Mouse (Mus musculus): ENCODE data around the gene Adamts13. TPM values are rescaled to one million over a fixed set of nuclear protein-coding genes. Genes with fewer than 3 reads are reported as not detected.

Adamts13 gene
- total RNA-seq, 1 experiment = not detected

- Histone ChIP-seq H3K4me3 (ENCODE audit: insufficient read depth in 1 of 2, low read depth in 1 of 2, low read length in 2 of 2, poor library complexity in 1 of 2, severe bottlenecking in 1 of 2) (no peak overlapping the region), H3K4me1 (ENCODE audit: control insufficient read depth in 2 of 2, insufficient read depth in 2 of 2, low read length in 2 of 2, poor library complexity in 1 of 2) (no peaks in the 10 kb centered on the region)
These were observed 744 bp downstream of the Adamts13 start for GRCm38 (mm10) chr2:26973960-26974359.

DNA sequence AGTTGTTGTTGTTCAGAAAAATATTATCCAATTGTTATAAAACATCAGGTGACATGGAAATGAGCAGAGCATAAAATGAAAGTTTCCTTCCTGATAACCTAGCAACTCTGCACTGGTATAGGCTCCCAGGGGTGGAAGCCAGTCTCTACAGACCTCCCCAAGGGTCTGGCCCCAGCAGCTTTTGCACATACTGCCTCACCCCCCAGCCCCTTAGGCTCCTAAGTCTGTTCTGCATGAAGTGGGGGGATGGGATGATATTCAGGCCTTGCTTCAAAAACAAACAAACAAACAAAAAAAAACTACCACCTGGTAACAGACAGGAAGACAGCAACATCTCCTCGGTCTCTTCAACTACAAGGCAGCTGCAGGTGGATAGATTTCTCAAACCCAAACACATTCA lies 7.1 kb downstream of the Adamts13 start:
- Histone ChIP-seq H3K9me3 (ENCODE audit: control insufficient read depth, insufficient read depth, low read depth, low read length) (no peaks in the 10 kb centered on the region), H3K36me3 (ENCODE audit: control insufficient read depth, insufficient read depth, low read length, poor library complexity, severe bottlenecking) (no peaks in the 10 kb centered on the region), H3K9ac (ENCODE audit: insufficient read depth, low read depth, low read length, poor library complexity, severe bottlenecking) (no peak overlapping the region), H3K4me1 (ENCODE audit: control insufficient read depth in 2 of 2, insufficient read depth in 2 of 2, low read length in 2 of 2, poor library complexity in 1 of 2) (peaks cover 0 to 5% of the 10 kb centered on the region in 2 experiments; a peak in 1 of 4 replicates), H3K4me3 (ENCODE audit: insufficient read depth in 1 of 2, low read depth in 1 of 2, low read length in 2 of 2, poor library complexity in 1 of 2, severe bottlenecking in 1 of 2) (no peak overlapping the region), H3K27ac (ENCODE audit: insufficient read depth, low read depth, low read length, poor library complexity, severe bottlenecking) (no peak overlapping the region)
- in situ Hi-C loops (cut with MboI; ENCODE audit: low sequenced_read_pairs in 2 of 2, unreplicated experiment in 2 of 2) = no loop called here
- TF ChIP-seq MAFK (IDR thresholded peaks at IDR 0.05; ENCODE audit: insufficient read depth, low read depth, low read length) = no peak
- TF ChIP-seq ZNF384 (IDR thresholded peaks at IDR 0.05; ENCODE audit: low read depth, low read length) = no peak
- TF ChIP-seq ZC3H11A (IDR thresholded peaks at IDR 0.05; ENCODE audit: borderline replicate concordance, low read depth, low read length) = no peak
- TF ChIP-seq HCFC1 (IDR thresholded peaks at IDR 0.05; ENCODE audit: borderline replicate concordance, insufficient read depth, low read length) = no peak
- DNase-seq (ENCODE audit: low read depth, low spot score) = no peak

More at GRCm38 (mm10) chr2:26973960-26974359, 744 bp downstream of the Adamts13 start:
- H3K36me3 ChIP-seq (ENCODE audit: control insufficient read depth, insufficient read depth, low read length, poor library complexity, severe bottlenecking) = no peaks in the 10 kb centered on the region
- no peak overlapping the region for H3K27ac ChIP-seq (ENCODE audit: insufficient read depth, low read depth, low read length, poor library complexity, severe bottlenecking)
- no peak for DNase-seq (ENCODE audit: low read depth, low spot score)
- in situ Hi-C loops (cut with MboI; ENCODE audit: low sequenced_read_pairs in 2 of 2, unreplicated experiment in 2 of 2) = no loop called here
- no peaks in the 10 kb centered on the region for H3K9me3 ChIP-seq (ENCODE audit: control insufficient read depth, insufficient read depth, low read depth, low read length)
- H3K9ac ChIP-seq (ENCODE audit: insufficient read depth, low read depth, low read length, poor library complexity, severe bottlenecking) = no peak overlapping the region
- no peak for TF ChIP-seq MAFK (IDR thresholded peaks at IDR 0.05; ENCODE audit: insufficient read depth, low read depth, low read length)
- TF ChIP-seq CHD2 (IDR thresholded peaks at IDR 0.05; ENCODE audit: low read depth, low read length) = no peak
- TF ChIP-seq HCFC1 (IDR thresholded peaks at IDR 0.05; ENCODE audit: borderline replicate concordance, insufficient read depth, low read length) = no peak
- TF ChIP-seq ZC3H11A (IDR thresholded peaks at IDR 0.05; ENCODE audit: borderline replicate concordance, low read depth, low read length) = no peak
- no peak for TF ChIP-seq ZNF384 (IDR thresholded peaks at IDR 0.05; ENCODE audit: low read depth, low read length)

- H3K36me3 ChIP-seq (ENCODE audit: control insufficient read depth, insufficient read depth, low read length, poor library complexity, severe bottlenecking) = no peaks in the 10 kb centered on the region
- no peak for TF ChIP-seq ZNF384 (IDR thresholded peaks at IDR 0.05; ENCODE audit: low read depth, low read length)
- TF ChIP-seq MAFK (IDR thresholded peaks at IDR 0.05; ENCODE audit: insufficient read depth, low read depth, low read length) = no peak
- TF ChIP-seq CHD2 (IDR thresholded peaks at IDR 0.05; ENCODE audit: low read depth, low read length) = no peak
- no peak for TF ChIP-seq HCFC1 (IDR thresholded peaks at IDR 0.05; ENCODE audit: borderline replicate concordance, insufficient read depth, low read length)
- TF ChIP-seq ZC3H11A (IDR thresholded peaks at IDR 0.05; ENCODE audit: borderline replicate concordance, low read depth, low read length) = no peak
- H3K4me3 ChIP-seq (ENCODE audit: insufficient read depth in 1 of 2, low read depth in 1 of 2, low read length in 2 of 2, poor library complexity in 1 of 2, severe bottlenecking in 1 of 2) = no peak overlapping the region
- H3K9me3 ChIP-seq (ENCODE audit: control insufficient read depth, insufficient read depth, low read depth, low read length) = no peaks in the 10 kb centered on the region
- peaks cover 0 to 5% of the 10 kb centered on the region in 2 experiments; a peak in 1 of 4 replicates for H3K4me1 ChIP-seq (ENCODE audit: control insufficient read depth in 2 of 2, insufficient read depth in 2 of 2, low read length in 2 of 2, poor library complexity in 1 of 2)
- in situ Hi-C loops (cut with MboI; ENCODE audit: low sequenced_read_pairs in 2 of 2, unreplicated experiment in 2 of 2) = no loop called here
- no peak overlapping the region for H3K9ac ChIP-seq (ENCODE audit: insufficient read depth, low read depth, low read length, poor library complexity, severe bottlenecking)
- no peak for DNase-seq (ENCODE audit: low read depth, low spot score)
- no peak overlapping the region for H3K27ac ChIP-seq (ENCODE audit: insufficient read depth, low read depth, low read length, poor library complexity, severe bottlenecking)
These were observed 11.0 kb downstream of the Adamts13 start for GRCm38 (mm10) chr2:26984179-26984578.

DNA sequence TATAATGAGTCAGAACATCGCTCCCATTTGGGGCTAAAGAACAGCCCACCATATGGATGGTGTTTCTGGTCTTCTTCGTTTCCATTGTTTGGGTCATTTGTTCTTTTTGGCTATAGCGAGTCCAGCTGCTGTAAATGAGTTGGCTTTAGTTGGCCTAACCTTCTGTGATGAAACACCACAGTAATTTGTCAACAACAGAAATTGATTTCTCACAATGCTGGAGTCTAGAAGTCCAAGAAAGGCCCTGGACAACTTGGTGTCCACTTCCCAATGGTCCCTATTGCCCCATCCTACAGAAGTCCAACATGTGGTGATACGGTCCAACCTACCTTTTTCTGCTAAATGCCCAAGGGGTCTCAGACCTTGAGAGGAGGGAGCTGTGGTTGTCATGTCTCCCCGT lies 11.4 kb downstream of the Adamts13 start:
- H3K9ac ChIP-seq (ENCODE audit: insufficient read depth, low read depth, low read length, poor library complexity, severe bottlenecking) = no peak overlapping the region
- no peak for TF ChIP-seq ZC3H11A (IDR thresholded peaks at IDR 0.05; ENCODE audit: borderline replicate concordance, low read depth, low read length)
- TF ChIP-seq HCFC1 (IDR thresholded peaks at IDR 0.05; ENCODE audit: borderline replicate concordance, insufficient read depth, low read length) = no peak
- no peak for TF ChIP-seq MAFK (IDR thresholded peaks at IDR 0.05; ENCODE audit: insufficient read depth, low read depth, low read length)
- TF ChIP-seq ZNF384 (IDR thresholded peaks at IDR 0.05; ENCODE audit: low read depth, low read length) = no peak
- no peak for TF ChIP-seq CHD2 (IDR thresholded peaks at IDR 0.05; ENCODE audit: low read depth, low read length)
- H3K4me3 ChIP-seq (ENCODE audit: insufficient read depth in 1 of 2, low read depth in 1 of 2, low read length in 2 of 2, poor library complexity in 1 of 2, severe bottlenecking in 1 of 2) = no peak overlapping the region
- no peaks in the 10 kb centered on the region for H3K36me3 ChIP-seq (ENCODE audit: control insufficient read depth, insufficient read depth, low read length, poor library complexity, severe bottlenecking)
- H3K27ac ChIP-seq (ENCODE audit: insufficient read depth, low read depth, low read length, poor library complexity, severe bottlenecking) = no peak overlapping the region
- DNase-seq (ENCODE audit: low read depth, low spot score) = no peak
- no peaks in the 10 kb centered on the region for H3K9me3 ChIP-seq (ENCODE audit: control insufficient read depth, insufficient read depth, low read depth, low read length)
- in situ Hi-C loops (cut with MboI; ENCODE audit: low sequenced_read_pairs in 2 of 2, unreplicated experiment in 2 of 2) = no loop called here
- H3K4me1 ChIP-seq (ENCODE audit: control insufficient read depth in 2 of 2, insufficient read depth in 2 of 2, low read length in 2 of 2, poor library complexity in 1 of 2) = peaks cover 0 to 5% of the 10 kb centered on the region in 2 experiments; a peak in 1 of 4 replicates

GRCm38 (mm10) chr2:26993936-26994335 lies 20.7 kb downstream of the Adamts13 start:
- TF ChIP-seq ZNF384 (IDR thresholded peaks at IDR 0.05; ENCODE audit: low read depth, low read length) (no peak), CHD2 (IDR thresholded peaks at IDR 0.05; ENCODE audit: low read depth, low read length) (no peak), ZC3H11A (IDR thresholded peaks at IDR 0.05; ENCODE audit: borderline replicate concordance, low read depth, low read length) (no peak), HCFC1 (IDR thresholded peaks at IDR 0.05; ENCODE audit: borderline replicate concordance, insufficient read depth, low read length) (no peak), MAFK (IDR thresholded peaks at IDR 0.05; ENCODE audit: insufficient read depth, low read depth, low read length) (no peak)
- no peak for DNase-seq (ENCODE audit: low read depth, low spot score)
- Histone ChIP-seq H3K36me3 (ENCODE audit: control insufficient read depth, insufficient read depth, low read length, poor library complexity, severe bottlenecking) (no peaks in the 10 kb centered on the region), H3K9ac (ENCODE audit: insufficient read depth, low read depth, low read length, poor library complexity, severe bottlenecking) (no peak overlapping the region), H3K4me1 (ENCODE audit: control insufficient read depth in 2 of 2, insufficient read depth in 2 of 2, low read length in 2 of 2, poor library complexity in 1 of 2) (no peaks in the 10 kb centered on the region), H3K27ac (ENCODE audit: insufficient read depth, low read depth, low read length, poor library complexity, severe bottlenecking) (no peak overlapping the region), H3K4me3 (ENCODE audit: insufficient read depth in 1 of 2, low read depth in 1 of 2, low read length in 2 of 2, poor library complexity in 1 of 2, severe bottlenecking in 1 of 2) (no peak overlapping the region), H3K9me3 (ENCODE audit: control insufficient read depth, insufficient read depth, low read depth, low read length) (no peaks in the 10 kb centered on the region)
- in situ Hi-C loops (cut with MboI; ENCODE audit: low sequenced_read_pairs in 2 of 2, unreplicated experiment in 2 of 2) = no loop called here

Data from ES-E14 (cell line).